Mouse (Mus musculus) kidney, postnatal 0 days (tissue): ENCODE results near the gene Itm2b. TPM values are rescaled to one million over a fixed set of nuclear protein-coding genes. Genes with fewer than 3 reads are reported as not detected.

Experiments
- ATAC-seq: fragments of 200-750 bp; cut with Nextera tagmentation; replicated peaks from 2 replicates; pipeline ENCODE4 v1.8.0; 2017; ENCODE audit warnings: low read depth, moderate number of reproducible peaks, moderate TSS enrichment, moderate library complexity; ENCODE audit not compliant: low FRiP score
- DNase-seq: peaks from one replicate; pipeline ENCODE4 v3.0.0-alpha.2; 2016; ENCODE audit warnings: low spot score
- H3K27ac ChIP-seq: fragments of 300-500 bp; sonication (generic); 2 replicates; pipeline ENCODE4 v1.5.1; 2014; ENCODE audit warnings: mild to moderate bottlenecking
- H3K27me3 ChIP-seq: fragments of 300-500 bp; sonication (generic); 2 replicates; pipeline ENCODE4 v1.6.1; 2014; ENCODE audit warnings: low read length, mixed read lengths; ENCODE audit not compliant: insufficient read depth
- H3K36me3 ChIP-seq: fragments of 300-500 bp; sonication (generic); 2 replicates; pipeline ENCODE4 v1.6.1; 2014; ENCODE audit warnings: low read length, mixed read lengths; ENCODE audit not compliant: insufficient read depth
- H3K4me1 ChIP-seq: fragments of 300-500 bp; sonication (generic); replicated peaks from 2 replicates; pipeline ENCODE4 v1.6.1; 2014; ENCODE audit warnings: antibody characterized with exemption, low read length, mixed read lengths; ENCODE audit not compliant: insufficient read depth
- H3K4me2 ChIP-seq: fragments of 300-500 bp; sonication (generic); 2 replicates; pipeline ENCODE4 v1.6.1; 2014; ENCODE audit warnings: mild to moderate bottlenecking, low read length, moderate library complexity, mixed read lengths
- H3K4me3 ChIP-seq: fragments of 300-500 bp; sonication (generic); replicated peaks from 2 replicates; pipeline ENCODE4 v1.5.1; 2014; ENCODE audit warnings: low read depth, low read length
- H3K9ac ChIP-seq: fragments of 300-500 bp; sonication (generic); 2 replicates; pipeline ENCODE4 v1.6.1; 2014; ENCODE audit warnings: low read depth, low read length
- H3K9me3 ChIP-seq: fragments of 300-500 bp; sonication (generic); replicated peaks from 2 replicates; pipeline ENCODE4 v1.6.1; 2016; ENCODE audit warnings: low read length, inconsistent platforms, mixed read lengths
- CTCF ChIP-seq: IDR thresholded peaks from 2 replicates; pipeline ENCODE4 v1.5.1; 2016; ENCODE audit warnings: antibody characterized with exemption, low read depth, mild to moderate bottlenecking, moderate library complexity
- WGBS: fragments of 180-500 bp; shearing (Covaris S2); extraction: QIAGEN DNeasy Blood & Tissue Kit; methylation state at CpG from one replicate; pipeline ENCODE4 v1.1.7; 2014; 5-methylcytosine and 5-hydroxymethylcytosine counted together
- polyA plus RNA-seq: library from polyadenylated mRNA; unstranded; fragments of >200 nt; fragmentation: Nextera tagmentation; extraction: Ambion mirVana; gene quantifications from 2 replicates; pipeline ENCODE4 v1.2.1, GENCODE M21; 2015

The Itm2b gene
- 1,975 and 1,980 TPM in 2 replicates for polyA plus RNA-seq

GRCm38 (mm10) chr14:73384913-73385719, at the start of gene Itm2b:
Itm2b (minus strand) TSS chr14:73385289.
- TF ChIP-seq CTCF, result peak; percentile 20; the same call in 1 of the 2 replicates
- Histone ChIP-seq H3K4me1 (peaks cover 39% of the 10 kb centered on the region), H3K4me2 (peak within 1 kb of the TSS; percentile 63), H3K27me3 (no peaks in the 10 kb centered on the region), H3K36me3 (0 out of 2 replicates have a peak, but pooled peaks cover 4% of the 10 kb centered on the region), H3K9ac (peak within 1 kb of the TSS; percentile 99), H3K27ac (peak within 1 kb of the TSS; percentile 99), H3K9me3 (no peaks in the 10 kb centered on the region), H3K4me3 (peak within 1 kb of the TSS; percentile 97)
- ATAC-seq, result peak; percentile 94
- peak; percentile 90 for DNase-seq
- WGBS, result under 1% methylated on average over 60 of the region's 62 CpGs

DNA sequence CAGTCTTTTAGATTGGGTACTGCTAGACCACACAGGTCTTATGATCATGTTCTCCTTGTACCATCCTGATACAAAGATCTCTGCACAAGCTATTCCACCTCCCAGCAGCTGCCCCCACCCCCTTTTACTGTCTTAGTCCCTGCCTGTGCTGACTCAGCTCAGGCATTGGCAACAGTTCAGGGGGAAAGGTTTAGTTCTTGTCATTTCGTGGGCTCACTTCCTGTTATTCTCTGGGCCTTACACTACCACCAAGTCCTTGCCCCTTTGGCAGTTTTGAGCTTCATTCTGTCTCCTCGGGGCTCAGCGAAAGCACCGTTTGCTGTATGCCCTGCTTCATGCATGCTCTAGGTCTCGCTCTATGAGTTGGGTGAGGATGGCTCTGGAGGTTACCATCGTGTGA, 48.4 kb upstream of the Itm2b start:
- ATAC-seq, result no peak
- no peak for DNase-seq
- Histone ChIP-seq H3K4me2 (no peak overlapping the region), H3K4me1 (no peaks in the 10 kb centered on the region), H3K9ac (no peak overlapping the region), H3K36me3 (no peaks in the 10 kb centered on the region), H3K9me3 (no peaks in the 10 kb centered on the region), H3K27me3 (no peaks in the 10 kb centered on the region), H3K4me3 (no peak overlapping the region), H3K27ac (no peak overlapping the region)
- WGBS, result 74% methylated on average over 6 of the region's 6 CpGs
- TF ChIP-seq CTCF, result no peak

- Histone ChIP-seq H3K27me3 (no peaks in the 10 kb centered on the region), H3K9me3 (no peaks in the 10 kb centered on the region), H3K9ac (no peak overlapping the region), H3K36me3 (no peaks in the 10 kb centered on the region), H3K4me3 (no peak overlapping the region), H3K27ac (no peak overlapping the region; the same call in 1 of the 2 replicates), H3K4me1 (no peaks in the 10 kb centered on the region), H3K4me2 (no peak overlapping the region)
- 39% methylated on average over 12 of the region's 12 CpGs for WGBS
- DNase-seq (no peak), ATAC-seq (no peak)
- TF ChIP-seq CTCF, result 0 out of 2 replicates have a peak, but pooled peaks have one; percentile 9
These were observed 45.5 kb upstream of the Itm2b start for GRCm38 (mm10) chr14:73430571-73430970.

DNA sequence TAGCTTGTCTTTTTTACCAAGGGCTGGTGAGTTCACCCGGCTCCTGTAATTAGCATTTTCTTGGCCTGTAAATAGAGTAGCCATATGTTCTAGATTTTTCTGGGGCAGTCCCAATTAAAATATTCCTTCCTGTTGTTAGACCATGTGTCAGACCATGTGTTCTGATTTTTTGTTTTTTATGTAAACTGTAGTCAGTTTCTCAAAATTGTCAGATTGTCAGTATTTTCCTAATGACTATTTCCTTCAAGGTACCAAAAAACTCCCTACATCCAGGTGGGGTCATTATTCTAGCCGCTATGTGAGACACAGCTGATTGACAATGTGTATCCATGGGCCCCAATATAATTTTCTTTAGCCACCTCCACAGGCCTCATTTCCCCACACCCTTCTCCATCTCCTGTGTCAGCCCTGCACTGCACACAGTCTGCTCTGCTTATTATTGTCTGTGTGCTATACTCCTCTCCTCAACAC, 40.5 kb upstream of the Itm2b start:
- H3K27ac ChIP-seq, result no peak overlapping the region
- no peak overlapping the region for H3K9ac ChIP-seq
- WGBS, result 42% methylated on average over 2 of the region's 2 CpGs
- TF ChIP-seq CTCF, result no peak
- ATAC-seq, result no peak
- DNase-seq, result no peak
- no peaks in the 10 kb centered on the region for H3K9me3 ChIP-seq
- H3K4me3 ChIP-seq, result no peak overlapping the region
- no peaks in the 10 kb centered on the region for H3K36me3 ChIP-seq
- H3K4me2 ChIP-seq, result no peak overlapping the region
- no peaks in the 10 kb centered on the region for H3K27me3 ChIP-seq
- H3K4me1 ChIP-seq, result 0 out of 2 replicates have a peak, but pooled peaks cover 7% of the 10 kb centered on the region

- 29% methylated on average over 6 of the region's 6 CpGs for WGBS
- H3K9me3 ChIP-seq, result no peaks in the 10 kb centered on the region
These were observed 39.9 kb upstream of the Itm2b start for GRCm38 (mm10) chr14:73424961-73425360.

DNA sequence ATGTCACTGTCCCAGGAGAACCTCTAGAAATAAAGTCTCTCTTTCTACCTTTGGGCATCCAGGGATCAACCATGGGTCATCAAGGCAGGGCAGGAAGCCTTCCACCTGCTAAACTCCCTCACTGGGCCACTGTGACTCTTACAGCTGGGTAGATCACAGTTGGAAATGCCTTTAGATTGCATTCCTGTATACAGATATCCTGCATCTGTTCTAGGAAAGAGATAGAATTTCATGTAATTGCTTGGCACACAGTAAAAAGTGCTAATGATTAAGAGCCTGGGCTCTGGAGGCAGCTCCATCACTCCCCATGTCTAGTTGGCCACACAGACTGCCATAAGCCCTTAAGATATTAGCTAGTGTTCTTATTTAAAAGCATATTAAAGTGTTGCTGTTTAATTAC, 38.5 kb upstream of the Itm2b start:
- H3K4me3 ChIP-seq, result no peak overlapping the region
- no peak overlapping the region for H3K9ac ChIP-seq
- 0 out of 2 replicates have a peak, but pooled peaks cover 7% of the 10 kb centered on the region for H3K4me1 ChIP-seq
- H3K27me3 ChIP-seq, result no peaks in the 10 kb centered on the region
- DNase-seq (peak; percentile 67), ATAC-seq (no peak)
- H3K36me3 ChIP-seq, result no peaks in the 10 kb centered on the region
- H3K4me2 ChIP-seq, result no peak overlapping the region
- no peaks in the 10 kb centered on the region for H3K9me3 ChIP-seq
- TF ChIP-seq CTCF, result no peak
- no peak overlapping the region for H3K27ac ChIP-seq

More at GRCm38 (mm10) chr14:73424961-73425360, 39.9 kb upstream of the Itm2b start:
- TF ChIP-seq CTCF, result no peak
- Histone ChIP-seq H3K27ac (no peak overlapping the region), H3K9ac (no peak overlapping the region), H3K4me2 (no peak overlapping the region), H3K4me3 (no peak overlapping the region), H3K27me3 (no peaks in the 10 kb centered on the region), H3K36me3 (no peaks in the 10 kb centered on the region), H3K4me1 (0 out of 2 replicates have a peak, but pooled peaks cover 7% of the 10 kb centered on the region)
- DNase-seq, result no peak
- ATAC-seq, result no peak
